In the genomic region with DNA sequence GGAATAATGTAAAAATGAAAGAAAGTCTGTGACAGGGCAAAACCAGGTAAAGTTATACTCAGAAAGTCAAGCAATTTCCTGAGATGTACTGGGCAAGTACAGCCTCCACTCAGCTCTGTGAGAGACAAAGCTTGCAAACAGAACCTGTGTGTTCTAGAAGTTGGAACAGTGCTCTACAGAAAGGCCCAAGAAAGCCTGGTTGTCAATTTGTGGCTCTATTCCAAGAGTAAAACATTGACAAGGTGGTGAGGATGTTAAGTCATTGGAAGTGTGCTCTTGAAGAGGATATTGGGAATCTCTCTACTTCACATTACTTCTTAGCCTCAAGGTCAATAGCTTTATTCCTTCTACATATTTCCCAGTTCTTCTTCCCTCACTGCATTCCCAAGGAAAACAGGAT, we compare ENCODE assay signal across 28 mouse cellular contexts.
"Had no signal": no experiment of that assay in that cellular context is flagged by ENCODE, and none has a peak within 500 bp of the region (broad histone marks: within the 10 kb centered on the region; RNA-seq: fewer than 3 reads in every experiment).

No protein-coding gene starts in this region.

- ATAC-seq: forebrain, embryonic 13.5 days; forebrain, embryonic 14.5 days; forebrain, embryonic 15.5 days; forebrain, embryonic 16.5 days; forebrain, postnatal 0 days had no signal

- H3K27ac ChIP-seq: embryonic facial prominence, embryonic 10.5 days; embryonic facial prominence, embryonic 12.5 days; embryonic facial prominence, embryonic 13.5 days; embryonic facial prominence, embryonic 15.5 days; forebrain, embryonic 10.5 days; forebrain, embryonic 12.5 days; forebrain, embryonic 13.5 days; forebrain, embryonic 15.5 days; gastrocnemius, adult 2 months had no signal

- H3K27me3 ChIP-seq: embryonic facial prominence, embryonic 12.5 days; embryonic facial prominence, embryonic 13.5 days; embryonic facial prominence, embryonic 15.5 days; forebrain, embryonic 12.5 days; forebrain, embryonic 13.5 days; forebrain, embryonic 15.5 days had no signal

- H3K36me3 ChIP-seq: embryonic facial prominence, embryonic 10.5 days; embryonic facial prominence, embryonic 12.5 days; embryonic facial prominence, embryonic 13.5 days; embryonic facial prominence, embryonic 15.5 days; forebrain, embryonic 10.5 days; forebrain, embryonic 12.5 days; forebrain, embryonic 15.5 days had no signal

- H3K9ac ChIP-seq: embryonic facial prominence, embryonic 12.5 days; embryonic facial prominence, embryonic 13.5 days; embryonic facial prominence, embryonic 15.5 days; forebrain, embryonic 12.5 days; forebrain, embryonic 13.5 days; forebrain, embryonic 15.5 days; forebrain, postnatal 0 days had no signal

- H3K4me3 ChIP-seq: embryonic facial prominence, embryonic 10.5 days; embryonic facial prominence, embryonic 12.5 days; embryonic facial prominence, embryonic 13.5 days; embryonic facial prominence, embryonic 15.5 days; erythroblast, embryonic 14.5 days; forebrain, embryonic 10.5 days; forebrain, embryonic 12.5 days; forebrain, embryonic 13.5 days; forebrain, embryonic 15.5 days; gastrocnemius, adult 2 months had no signal

- H3K4me2 ChIP-seq: embryonic facial prominence, embryonic 12.5 days; embryonic facial prominence, embryonic 13.5 days; embryonic facial prominence, embryonic 15.5 days; forebrain, embryonic 12.5 days; forebrain, embryonic 13.5 days; forebrain, embryonic 15.5 days had no signal

- H3K4me1 ChIP-seq: embryonic facial prominence, embryonic 10.5 days; embryonic facial prominence, embryonic 12.5 days; embryonic facial prominence, embryonic 15.5 days; forebrain, embryonic 10.5 days; forebrain, embryonic 12.5 days; forebrain, embryonic 13.5 days had no signal

- DNase-seq: cerebellum, adult 18-20 months; cerebellum, adult 2 months; cerebellum, adult 8-10 months; cerebellum, adult 9-10 months; cerebellum, adult 9-11 months; cerebellum, postnatal 10 days; cerebellum, postnatal 14 days; cerebellum, postnatal 25 days; cerebellum, postnatal 36 days; embryo, embryonic 11 days; forebrain, postnatal 0 days; gastrocnemius, adult 2 months; gastrocnemius, postnatal 10 days; gastrocnemius, postnatal 14 days; gastrocnemius, postnatal 25 days; gastrocnemius, postnatal 36 days; heart, adult 11 months had no signal

- H3K9me3 ChIP-seq: embryonic facial prominence, embryonic 10.5 days; embryonic facial prominence, embryonic 12.5 days; embryonic facial prominence, embryonic 13.5 days; embryonic facial prominence, embryonic 15.5 days; forebrain, embryonic 10.5 days; forebrain, embryonic 12.5 days; forebrain, embryonic 13.5 days; forebrain, embryonic 15.5 days had no signal
